11 mouse cellular contexts compared by ENCODE assay signal in genomic region chr1:74884196-74885141, GRCm38 (mm10). TPM values are rescaled to one million over a fixed set of nuclear protein-coding genes. Genes with fewer than 3 reads are reported as not detected.
A peak's percentile ranks its signal among the peaks of the same experiment; 100 is the strongest.
DNase-seq lines count a peak whose midpoint lies in the region; ATAC-seq and TF ChIP-seq lines count a peak whose summit lies in the region.
"Had no signal": no experiment of that assay in that cellular context is flagged by ENCODE, and none has a peak within 500 bp of the region (broad histone marks: within the 10 kb centered on the region; RNA-seq: fewer than 3 reads in every experiment).

No protein-coding gene starts in this region.

- no peaks in the 10 kb centered on the region for H3K36me3 ChIP-seq in ES-Bruce4 (ENCODE audit: control insufficient read depth, insufficient read depth, low read length, poor library complexity, severe bottlenecking)
- no peaks in the 10 kb centered on the region for H3K36me3 ChIP-seq in ES-E14 (ENCODE audit: control insufficient read depth, insufficient read depth, low read length, poor library complexity, severe bottlenecking)
- H3K36me3 ChIP-seq in hindbrain, embryonic 11.5 days (ENCODE audit: control insufficient read depth, insufficient read depth, low read length), result no peaks in the 10 kb centered on the region
- no peaks in the 10 kb centered on the region for H3K36me3 ChIP-seq in liver, postnatal 0 days (replicated peaks; ENCODE audit: insufficient read depth, low read length)

- no peaks in the 10 kb centered on the region for H3K9me3 ChIP-seq in ES-Bruce4 (replicated peaks; ENCODE audit: control insufficient read depth, insufficient read depth, low read length, poor library complexity, severe bottlenecking)
- H3K9me3 ChIP-seq in ES-E14 (ENCODE audit: control insufficient read depth, insufficient read depth, low read depth, low read length), result no peaks in the 10 kb centered on the region
- no peaks in the 10 kb centered on the region for H3K9me3 ChIP-seq in hindbrain, embryonic 11.5 days (ENCODE audit: control insufficient read depth, low read length)
- no peaks in the 10 kb centered on the region for H3K9me3 ChIP-seq in liver, postnatal 0 days (ENCODE audit: low read length)

- H3K9ac ChIP-seq in ES-Bruce4 (ENCODE audit: low read depth, poor library complexity, severe bottlenecking), result no peak overlapping the region
- H3K9ac ChIP-seq in ES-E14 (ENCODE audit: insufficient read depth, low read depth, low read length, poor library complexity, severe bottlenecking), result no peak overlapping the region
- no peak overlapping the region for H3K9ac ChIP-seq in hindbrain, embryonic 11.5 days (ENCODE audit: low read depth, low read length)
- no peak overlapping the region for H3K9ac ChIP-seq in liver, postnatal 0 days (replicated peaks)

- TF ChIP-seq POLR2A in ES-Bruce4 (IDR thresholded peaks at IDR 0.05; ENCODE audit: insufficient read depth, low read length), result no peak

- H3K27me3 ChIP-seq in ES-Bruce4 (ENCODE audit: control insufficient read depth, insufficient read depth, low read length, poor library complexity, severe bottlenecking), result peaks cover 28% of the 10 kb centered on the region
- peaks cover 78% of the 10 kb centered on the region for H3K27me3 ChIP-seq in hindbrain, embryonic 11.5 days (ENCODE audit: control insufficient read depth, insufficient read depth, low read length)
- H3K27me3 ChIP-seq in liver, postnatal 0 days (ENCODE audit: insufficient read depth, low read length), result peaks cover 70% of the 10 kb centered on the region

- H3K4me1 ChIP-seq in ES-Bruce4 (ENCODE audit: control insufficient read depth, insufficient read depth, low read length) (no peaks in the 10 kb centered on the region), ES-E14 (ENCODE audit: control insufficient read depth in 2 of 2, insufficient read depth in 2 of 2, low read length in 2 of 2, poor library complexity in 1 of 2) (peaks cover 0 to 11% of the 10 kb centered on the region in 2 experiments; a peak in 1 of 4 replicates)
- H3K4me1 ChIP-seq in hindbrain, embryonic 11.5 days (replicated peaks; ENCODE audit: control insufficient read depth, insufficient read depth, low read length), result peaks cover 12% of the 10 kb centered on the region; the same call in 1 of the 2 replicates
- H3K4me1 ChIP-seq in liver, postnatal 0 days (ENCODE audit: insufficient read depth), result peaks cover 3% of the 10 kb centered on the region; the same call in 1 of the 2 replicates

- no peak for DNase-seq in ES-E14 (ENCODE audit: low read depth, low spot score)
- peak; percentile 57 for DNase-seq in hindbrain, embryonic 11.5 days (ENCODE audit: low spot score)
- DNase-seq in liver, postnatal 0 days, result no peak
- no peak for DNase-seq in spleen, adult 12 weeks (ENCODE audit: low spot score)
- DNase-seq in cerebellum, postnatal 4 days (ENCODE audit: low spot score in 2 of 2), result no peak
- DNase-seq in adrenal gland, postnatal 36 days, result no peak
- DNase-seq: thymus, postnatal 25 days had no signal

- ATAC-seq in hindbrain, embryonic 11.5 days (ENCODE audit: low FRiP score), result no peak
- ATAC-seq in liver, postnatal 0 days, result no peak
- ATAC-seq: activated CD4-positive, CD25-positive, alpha-beta regulatory T cell, adult 4 months had no signal

- in situ Hi-C loops in ES-E14 (cut with MboI; ENCODE audit: low sequenced_read_pairs in 2 of 2, unreplicated experiment in 2 of 2), result loop anchor here (5.0 to 10.0 kb wide), 2 partner anchors 82 to 110 kb away; partner anchors contain the start of gene Wnt6 (in 1 of the 2)

- under 1% methylated on average over 57 of the region's 57 CpGs for WGBS in hindbrain, embryonic 11.5 days
- WGBS in liver, postnatal 0 days (ENCODE audit: insufficient replicate concordance), result 1% methylated on average over 57 of the region's 57 CpGs

- TF ChIP-seq CTCF in ES-Bruce4 (IDR thresholded peaks at IDR 0.05; ENCODE audit: low read depth, low read length), result no peak
- no peak for TF ChIP-seq CTCF in liver, postnatal 0 days (IDR thresholded peaks at IDR 0.05; ENCODE audit: low read depth)

- peak overlapping the region; percentile 47 for H3K4me3 ChIP-seq in ES-Bruce4 (ENCODE audit: low read depth, low read length)
- peak overlapping the region; percentile 15 to 55; a peak in 3 of 4 replicates for H3K4me3 ChIP-seq in ES-E14 (ENCODE audit: insufficient read depth in 1 of 2, low read depth in 1 of 2, low read length in 2 of 2, poor library complexity in 1 of 2, severe bottlenecking in 1 of 2)
- H3K4me3 ChIP-seq in hindbrain, embryonic 11.5 days (ENCODE audit: low read depth, low read length), result peak overlapping the region; percentile 20
- peak overlapping the region; percentile 17 for H3K4me3 ChIP-seq in liver, postnatal 0 days (ENCODE audit: low read depth, low read length)
- H3K4me3 ChIP-seq: erythroblast, embryonic 14.5 days had no signal

- H3K27ac ChIP-seq in ES-Bruce4 (ENCODE audit: insufficient read depth, low read length) (no peak overlapping the region), ES-E14 (ENCODE audit: insufficient read depth, low read depth, low read length, poor library complexity, severe bottlenecking) (no peak overlapping the region)
- H3K27ac ChIP-seq in hindbrain, embryonic 11.5 days (ENCODE audit: low read depth, low read length), result no peak overlapping the region
- H3K27ac ChIP-seq in liver, postnatal 0 days (ENCODE audit: low read depth), result no peak overlapping the region

- peak overlapping the region; percentile 45 for H3K4me2 ChIP-seq in hindbrain, embryonic 11.5 days (replicated peaks; ENCODE audit: low read depth, low read length)
- peak overlapping the region; percentile 49 for H3K4me2 ChIP-seq in liver, postnatal 0 days (ENCODE audit: low read depth, low read length)

- no peak for TF ChIP-seq EP300 in ES-Bruce4 (IDR thresholded peaks at IDR 0.05; ENCODE audit: insufficient read depth, low read depth, low read length)
- TF ChIP-seq EP300 in liver, postnatal 0 days (IDR thresholded peaks at IDR 0.05; ENCODE audit: low read depth), result no peak

TF ChIP-seq in ES-E14, 5 proteins besides CTCF, POLR2A, EP300 and RAD21:
- TF ChIP-seq CHD2 (IDR thresholded peaks at IDR 0.05; ENCODE audit: low read depth, low read length) (no peak), MAFK (IDR thresholded peaks at IDR 0.05; ENCODE audit: insufficient read depth, low read depth, low read length) (no peak), HCFC1 (IDR thresholded peaks at IDR 0.05; ENCODE audit: borderline replicate concordance, insufficient read depth, low read length) (no peak), ZC3H11A (IDR thresholded peaks at IDR 0.05; ENCODE audit: borderline replicate concordance, low read depth, low read length) (no peak), ZNF384 (IDR thresholded peaks at IDR 0.05; ENCODE audit: low read depth, low read length) (no peak)

RNA-seq across cellular contexts. Expression of gene Fev, which starts 0.8 kb away (rescaled TPM):
- not detected in 2 replicates for polyA plus RNA-seq in ES-Bruce4 (2011; ENCODE audit: insufficient read depth, insufficient read length, low read depth, missing spikeins)
- not detected in 2 replicates for total RNA-seq in ES-E14 (2012; rRNA removed)
- 1.3 and 3.0 TPM in 2 replicates for polyA plus RNA-seq in hindbrain, embryonic 11.5 days (2014; fragmentation: Nextera tagmentation; extraction: Ambion mirVana)
- polyA plus RNA-seq in liver, postnatal 0 days (2015; fragmentation: Nextera tagmentation; extraction: Ambion mirVana), result 0.19 and 0.20 TPM in 2 replicates
- 1 to 10 TPM in 1 of 2 experiments, under 1 TPM in 1; 0.93 to 1.1 TPM for total RNA-seq in adrenal gland, postnatal 36 days (2021)
- total RNA-seq: left cerebral cortex, adult 18-20 months had no signal
- polyA plus RNA-seq: activated CD4-positive, CD25-positive, alpha-beta regulatory T cell, adult 4 months; erythroblast, embryonic 14.5 days had no signal

RNA-seq across cellular contexts. Expression of gene Cryba2, which starts 8.5 kb away (rescaled TPM):
- polyA plus RNA-seq in ES-Bruce4 (2011; ENCODE audit: insufficient read depth, insufficient read length, low read depth, missing spikeins), result not detected in 2 replicates
- not detected in 2 replicates for total RNA-seq in ES-E14 (2012; rRNA removed)
- polyA plus RNA-seq in hindbrain, embryonic 11.5 days (2014; fragmentation: Nextera tagmentation; extraction: Ambion mirVana), result 0.50 and 1.6 TPM in 2 replicates
- not detected in 2 replicates for polyA plus RNA-seq in liver, postnatal 0 days (2015; fragmentation: Nextera tagmentation; extraction: Ambion mirVana)
- under 1 TPM in 1 of 2 experiments, not detected in 1; 0.56 TPM for total RNA-seq in adrenal gland, postnatal 36 days (2021)
- polyA plus RNA-seq: activated CD4-positive, CD25-positive, alpha-beta regulatory T cell, adult 4 months; erythroblast, embryonic 14.5 days had no signal

RNA-seq across cellular contexts. Expression of gene Cdk5r2, which starts 29.7 kb away (rescaled TPM):
- polyA plus RNA-seq in ES-Bruce4 (2011; ENCODE audit: insufficient read depth, insufficient read length, low read depth, missing spikeins), result 0.28 and 0.32 TPM in 2 replicates
- total RNA-seq in ES-E14 (2012; rRNA removed), result 0.26 and 0.54 TPM in 2 replicates
- 4.6 and 5.3 TPM in 2 replicates for polyA plus RNA-seq in hindbrain, embryonic 11.5 days (2014; fragmentation: Nextera tagmentation; extraction: Ambion mirVana)
- polyA plus RNA-seq in liver, postnatal 0 days (2015; fragmentation: Nextera tagmentation; extraction: Ambion mirVana), result not detected in 2 replicates
- total RNA-seq in adrenal gland, postnatal 36 days (2021), result 1 to 10 TPM; 2.8 to 3.5 TPM
- polyA plus RNA-seq: activated CD4-positive, CD25-positive, alpha-beta regulatory T cell, adult 4 months; erythroblast, embryonic 14.5 days had no signal

RNA-seq across cellular contexts. Expression of gene Cfap65, which starts 50.9 kb away (rescaled TPM):
- 0.17 TPM in 1 of 2 replicates, not detected in the other for polyA plus RNA-seq in ES-Bruce4 (2011; ENCODE audit: insufficient read depth, insufficient read length, low read depth, missing spikeins)
- total RNA-seq in ES-E14 (2012; rRNA removed), result 0.05 TPM in 1 of 2 replicates, not detected in the other
- 1.2 TPM in 2 replicates for polyA plus RNA-seq in hindbrain, embryonic 11.5 days (2014; fragmentation: Nextera tagmentation; extraction: Ambion mirVana)
- polyA plus RNA-seq in liver, postnatal 0 days (2015; fragmentation: Nextera tagmentation; extraction: Ambion mirVana), result not detected in 2 replicates
- not detected for total RNA-seq in adrenal gland, postnatal 36 days (2021)
- polyA plus RNA-seq: erythroblast, embryonic 14.5 days had no signal
